Mouse (Mus musculus) ES-E14 (cell line): Measurements from ENCODE around the gene Gm21885.

ENCODE experiments used
- HCFC1 ChIP-seq: IDR thresholded peaks from 2 replicates; pipeline ENCODE4 v1.6.1; 2012; ENCODE audit warnings: low read length, inconsistent platforms, borderline replicate concordance; ENCODE audit not compliant: insufficient read depth
- ZC3H11A ChIP-seq: IDR thresholded peaks from 2 replicates; pipeline ENCODE4 v1.6.1; 2012; ENCODE audit warnings: low read depth, mild to moderate bottlenecking, inconsistent platforms, low read length, borderline replicate concordance

DNA sequence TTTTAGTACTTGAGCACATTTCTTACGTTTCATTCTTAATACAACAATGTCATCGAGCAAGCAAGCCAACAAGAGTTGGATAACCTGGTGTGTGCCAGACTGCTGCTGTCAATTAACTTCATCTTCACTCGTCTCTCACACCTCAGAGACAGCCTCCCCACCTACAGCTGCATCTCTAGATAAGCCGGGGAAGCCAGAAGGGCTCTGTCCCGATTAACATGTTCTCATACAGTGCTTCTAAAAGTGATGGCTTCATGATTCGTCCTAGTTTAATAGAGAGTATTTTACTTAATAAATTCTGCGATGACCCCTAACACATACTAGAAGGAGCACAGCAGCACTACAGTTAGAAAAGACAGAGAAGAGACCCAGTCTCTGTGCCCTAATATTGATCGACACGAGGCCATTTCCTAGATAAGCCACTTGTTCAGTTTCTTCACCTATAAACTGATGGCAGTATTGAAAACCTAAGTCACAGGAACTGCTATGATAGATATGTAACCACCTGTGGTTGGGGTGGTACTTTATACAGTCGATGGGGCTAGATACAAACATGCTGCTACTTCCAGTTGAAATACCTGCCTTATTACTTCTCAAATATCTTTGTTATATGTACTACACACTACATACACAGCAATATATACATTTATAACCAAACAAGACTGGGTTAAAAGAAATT lies 8.5 kb downstream of the Gm21885 start:
- TF ChIP-seq ZC3H11A: no peak
- no peak for TF ChIP-seq HCFC1
